Comparison of ENCODE assay signal across 8 mouse cellular contexts in genomic region chrX:12080904-12081740, GRCm38 (mm10).
DNase-seq lines count a peak whose midpoint lies in the region; ATAC-seq lines count a peak whose summit lies in the region.

No protein-coding gene starts in this region.

- no peak for ATAC-seq in erythroblast, adult 5-6 weeks (replicated peaks; ENCODE audit: low FRiP score, poor library complexity, severe bottlenecking)
- ATAC-seq in forebrain, embryonic 12.5 days (ENCODE audit: low FRiP score), result peak; percentile 42
- ATAC-seq in liver, embryonic 15.5 days (ENCODE audit: insufficient read depth), result no peak
- ATAC-seq in neural tube, embryonic 11.5 days (ENCODE audit: insufficient read depth, low FRiP score, low TSS enrichment), result 0 out of 2 replicates have a peak, but pooled peaks have one; percentile 21

- H3K9ac ChIP-seq in forebrain, embryonic 12.5 days, result peak overlapping the region; percentile 81
- H3K9ac ChIP-seq in liver, embryonic 15.5 days, result peak overlapping the region; percentile 63; the same call in 1 of the 2 replicates
- peak overlapping the region; percentile 81 for H3K9ac ChIP-seq in neural tube, embryonic 11.5 days (ENCODE audit: low read length)

- H3K9me3 ChIP-seq in erythroblast, embryonic 14.5 days (ENCODE audit: control insufficient read depth, low read length), result peaks cover 19% of the 10 kb centered on the region
- H3K9me3 ChIP-seq in forebrain, embryonic 12.5 days, result no peaks in the 10 kb centered on the region
- no peaks in the 10 kb centered on the region for H3K9me3 ChIP-seq in liver, embryonic 15.5 days (replicated peaks)
- H3K9me3 ChIP-seq in neural tube, embryonic 11.5 days (ENCODE audit: control insufficient read depth, low read length), result no peaks in the 10 kb centered on the region

- H3K4me1 ChIP-seq in erythroblast, embryonic 14.5 days (ENCODE audit: control insufficient read depth), result peaks cover 57% of the 10 kb centered on the region
- H3K4me1 ChIP-seq in forebrain, embryonic 12.5 days, result peaks cover 42% of the 10 kb centered on the region
- H3K4me1 ChIP-seq in liver, embryonic 15.5 days (replicated peaks), result peaks cover 52% of the 10 kb centered on the region
- peaks cover 13% of the 10 kb centered on the region; the same call in 1 of the 2 replicates for H3K4me1 ChIP-seq in neural tube, embryonic 11.5 days (ENCODE audit: control insufficient read depth, insufficient read depth, low read length)

- DNase-seq in adrenal gland, adult 2 months, result peak; percentile 61
- peak; percentile 66 for DNase-seq in induced T-regulatory cell, adult 2 months (ENCODE audit: low read depth)
- DNase-seq in neural tube, embryonic 11.5 days (ENCODE audit: low spot score), result peak; percentile 75
- DNase-seq in thymus, postnatal 4 days, result peak; percentile 60

- peak overlapping the region; percentile 79 for H3K4me3 ChIP-seq in erythroblast, embryonic 14.5 days (replicated peaks)
- H3K4me3 ChIP-seq in forebrain, embryonic 12.5 days (replicated peaks), result peak overlapping the region; percentile 65
- H3K4me3 ChIP-seq in liver, embryonic 15.5 days (replicated peaks), result peak overlapping the region; percentile 70
- H3K4me3 ChIP-seq in neural tube, embryonic 11.5 days (ENCODE audit: low read depth, low read length), result peak overlapping the region; percentile 59

- 1% methylated on average over 57 of the region's 61 CpGs for WGBS in forebrain, embryonic 12.5 days
- WGBS in liver, embryonic 15.5 days (ENCODE audit: insufficient replicate concordance), result 4% methylated on average over 59 of the region's 61 CpGs
- WGBS in neural tube, embryonic 11.5 days, result 3% methylated on average over 58 of the region's 61 CpGs

- no peaks in the 10 kb centered on the region for H3K36me3 ChIP-seq in erythroblast, embryonic 14.5 days (ENCODE audit: control insufficient read depth)
- no peaks in the 10 kb centered on the region for H3K36me3 ChIP-seq in forebrain, embryonic 12.5 days (replicated peaks)
- H3K36me3 ChIP-seq in liver, embryonic 15.5 days (replicated peaks), result no peaks in the 10 kb centered on the region
- no peaks in the 10 kb centered on the region for H3K36me3 ChIP-seq in neural tube, embryonic 11.5 days (ENCODE audit: control insufficient read depth, insufficient read depth, low read length)

- peak overlapping the region; percentile 77 for H3K4me2 ChIP-seq in forebrain, embryonic 12.5 days
- peak overlapping the region; percentile 91 for H3K4me2 ChIP-seq in liver, embryonic 15.5 days
- H3K4me2 ChIP-seq in neural tube, embryonic 11.5 days (ENCODE audit: low read depth), result peak overlapping the region; percentile 70

- H3K27ac ChIP-seq in forebrain, embryonic 12.5 days, result peak overlapping the region; percentile 95
- H3K27ac ChIP-seq in liver, embryonic 15.5 days (replicated peaks), result no peak overlapping the region
- peak overlapping the region; percentile 87 for H3K27ac ChIP-seq in neural tube, embryonic 11.5 days (ENCODE audit: low read depth, low read length)

- H3K27me3 ChIP-seq in erythroblast, embryonic 14.5 days (ENCODE audit: control insufficient read depth), result peaks cover 100% of the 10 kb centered on the region
- H3K27me3 ChIP-seq in forebrain, embryonic 12.5 days, result peaks cover 94% of the 10 kb centered on the region
- peaks cover 100% of the 10 kb centered on the region for H3K27me3 ChIP-seq in liver, embryonic 15.5 days
- peaks cover 71% of the 10 kb centered on the region for H3K27me3 ChIP-seq in neural tube, embryonic 11.5 days (ENCODE audit: control insufficient read depth, insufficient read depth, low read length)

Comparison
In these comparisons a context has a peak if more than half of its experiments do, and no peak if none do; other contexts are left out.
1. ATAC-seq: peak in forebrain, embryonic 12.5 days (single experiment) and neural tube, embryonic 11.5 days (single experiment); none in erythroblast, adult 5-6 weeks (single experiment) and liver, embryonic 15.5 days (single experiment).
2. Peak in every context shown above with its lines, with median percentiles within 50 percentile points of each other: H3K4me3 ChIP-seq, DNase-seq, H3K4me2 ChIP-seq and H3K9ac ChIP-seq.